Mouse (Mus musculus): ENCODE results near the gene Sugct.

- TF ChIP-seq CTCF (IDR thresholded peaks at IDR 0.05; ENCODE audit: insufficient read depth, low read depth, low read length) (no peak), POLR2A (IDR thresholded peaks at IDR 0.05; ENCODE audit: insufficient read depth, low read depth, low read length) (no peak)
These were observed 274.8 kb downstream of the Sugct start for GRCm38 (mm10) chr13:17420557-17420956.
